Mouse (Mus musculus) C2C12 (cell line): ENCODE measurements at regions not wholly inside any gene's neighbourhood (a gene's known extent, or its start where the extent isn't known, plus 50 kb on each side); places are given as distances from the start of the nearest gene placed in this dataset.

Experiments
- CTCF ChIP-seq: IDR thresholded peaks from one replicate; pipeline ENCODE4 v1.5.1; 2011; ENCODE audit not compliant: control insufficient read depth, insufficient read depth, insufficient read length
- MYOG ChIP-seq: IDR thresholded peaks from one replicate; pipeline ENCODE4 v1.6.1; 2011; ENCODE audit not compliant: control insufficient read depth, insufficient read length; ENCODE audit errors: extremely low read depth

- no peak for TF ChIP-seq CTCF
- TF ChIP-seq MYOG: no peak
Measured at GRCm38 (mm10) chr5:112179213-112180057, 72.9 kb downstream of the Cryba4 start.
